ENCODE assay signal across 22 mouse cellular contexts in the genomic region with DNA sequence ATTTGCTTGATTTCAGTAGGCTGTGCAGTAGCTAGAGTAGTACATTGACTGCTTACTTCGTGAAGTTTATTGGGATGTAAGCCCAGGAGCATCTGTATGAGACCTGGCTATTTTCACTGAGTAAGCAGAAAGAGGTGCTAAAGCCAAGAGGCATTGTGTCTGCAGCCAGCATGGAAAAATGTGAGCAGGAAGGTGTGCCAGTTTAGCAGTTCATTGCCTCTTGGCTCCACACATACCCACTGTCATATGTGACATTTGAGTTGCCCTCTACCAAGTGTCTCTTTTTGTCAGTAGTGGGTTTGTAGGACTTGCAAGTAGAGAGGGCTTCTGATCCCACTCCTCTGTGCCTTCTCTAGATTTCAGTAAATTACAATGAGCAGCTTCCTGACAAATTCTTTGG. TPM values are rescaled to one million over a fixed set of nuclear protein-coding genes. Genes with fewer than 3 reads are reported as not detected.
DNase-seq lines count a peak whose midpoint lies in the region; ATAC-seq lines count a peak whose summit lies in the region.
"Had no signal": no experiment of that assay in that cellular context is flagged by ENCODE, and none has a peak within 500 bp of the region (broad histone marks: within the 10 kb centered on the region; RNA-seq: fewer than 3 reads in every experiment).

No protein-coding gene starts in this region.

- intact Hi-C loops in heart, postnatal 10 days (cut with DNase I), result no loop called here
- intact Hi-C loops in heart, postnatal 14 days (cut with DNase I), result no loop called here
- intact Hi-C loops in left cerebral cortex, postnatal 14 days (cut with DNase I), result no loop called here

- no peak overlapping the region for H3K27ac ChIP-seq in forebrain, embryonic 15.5 days (replicated peaks)
- H3K27ac ChIP-seq: embryonic facial prominence, embryonic 10.5 days; hindbrain, embryonic 15.5 days; limb, embryonic 10.5 days; liver, embryonic 13.5 days had no signal

- H3K36me3 ChIP-seq in forebrain, embryonic 15.5 days, result no peaks in the 10 kb centered on the region
- H3K36me3 ChIP-seq: embryonic facial prominence, embryonic 10.5 days; hindbrain, embryonic 15.5 days; limb, embryonic 10.5 days; liver, embryonic 13.5 days had no signal

- no peak overlapping the region for H3K4me2 ChIP-seq in forebrain, embryonic 15.5 days (replicated peaks)
- H3K4me2 ChIP-seq: hindbrain, embryonic 15.5 days; liver, embryonic 13.5 days; lung, embryonic 14.5 days had no signal

- no peak overlapping the region for H3K4me3 ChIP-seq in forebrain, embryonic 15.5 days
- H3K4me3 ChIP-seq: embryonic facial prominence, embryonic 10.5 days; hindbrain, embryonic 15.5 days; limb, embryonic 10.5 days; liver, embryonic 13.5 days had no signal

- H3K27me3 ChIP-seq in forebrain, embryonic 15.5 days, result no peaks in the 10 kb centered on the region
- H3K27me3 ChIP-seq: hindbrain, embryonic 15.5 days; liver, embryonic 13.5 days had no signal

- peak; percentile 27 for DNase-seq in cerebellum, adult 11 months
- no peak for DNase-seq in cerebellum, postnatal 4 days (ENCODE audit: low spot score in 2 of 2)
- DNase-seq in heart, postnatal 10 days, result peak; percentile 28 to 29
- no peak for DNase-seq in heart, postnatal 14 days
- DNase-seq in brain, adult 2 months (ENCODE audit: low read depth, low spot score), result peak; percentile 74
- DNase-seq in cerebellum, adult 9-10 months, result peak; percentile 52
- no peak for DNase-seq in left cerebral cortex, postnatal 14 days (ENCODE audit: low spot score in 2 of 2)
- DNase-seq: adrenal gland, postnatal 36 days; gastrocnemius, postnatal 25 days; heart, postnatal 36 days; kidney, adult 9 months; kidney, postnatal 14 days; liver, embryonic 13.5 days; lung, embryonic 14.5 days; thymus, adult 18-20 months; thymus, postnatal 36 days had no signal

- peaks cover 30% of the 10 kb centered on the region for H3K4me1 ChIP-seq in forebrain, embryonic 15.5 days
- H3K4me1 ChIP-seq: embryonic facial prominence, embryonic 10.5 days; limb, embryonic 10.5 days had no signal

- no peaks in the 10 kb centered on the region for H3K9me3 ChIP-seq in forebrain, embryonic 15.5 days
- H3K9me3 ChIP-seq: embryonic facial prominence, embryonic 10.5 days; hindbrain, embryonic 15.5 days; limb, embryonic 10.5 days; liver, embryonic 13.5 days had no signal

- WGBS in forebrain, embryonic 15.5 days, result 74% methylated on average over 1 of the region's 1 CpGs

- ATAC-seq in forebrain, embryonic 15.5 days (replicated peaks), result no peak
- ATAC-seq: CD4-positive, CD25-positive, alpha-beta regulatory T cell, adult 4 months; forebrain, embryonic 16.5 days had no signal

- H3K9ac ChIP-seq in forebrain, embryonic 15.5 days (replicated peaks), result no peak overlapping the region
- H3K9ac ChIP-seq: hindbrain, embryonic 15.5 days; liver, embryonic 13.5 days; lung, embryonic 14.5 days had no signal

RNA-seq across cellular contexts. Expression of a gene that starts 28.6 kb away (rescaled TPM):
- total RNA-seq in heart, postnatal 10 days (2021), result 10 to 100 TPM; 38.2 to 39.3 TPM
- 10 to 100 TPM; 32.6 to 36.6 TPM for total RNA-seq in heart, postnatal 14 days (2021)
- 10 to 100 TPM; 41.0 to 41.8 TPM for total RNA-seq in left cerebral cortex, postnatal 14 days (2021)
- 16.7 and 17.9 TPM in 2 replicates for polyA plus RNA-seq in forebrain, embryonic 15.5 days (2015; fragmentation: Nextera tagmentation; extraction: Ambion mirVana)

Comparison
In these comparisons a context has a peak if more than half of its experiments do, and no peak if none do; other contexts are left out.
1. DNase-seq: peak in cerebellum, adult 11 months (single experiment), heart, postnatal 10 days (2 of 2), brain, adult 2 months (single experiment) and cerebellum, adult 9-10 months (single experiment); none in cerebellum, postnatal 4 days (0 of 2), heart, postnatal 14 days (0 of 2) and left cerebral cortex, postnatal 14 days (0 of 2).